Mouse (Mus musculus) liver, embryonic 13.5 days (tissue): ENCODE data around the gene Slc6a3. TPM values are rescaled to one million over a fixed set of nuclear protein-coding genes. Genes with fewer than 3 reads are reported as not detected.

Experiments
- ATAC-seq: fragments of 200-750 bp; cut with Nextera tagmentation; 2 replicates; pipeline ENCODE4 v1.8.0; 2017; ENCODE audit warnings: low read depth, mild to moderate bottlenecking, moderate number of reproducible peaks, moderate library complexity
- DNase-seq: peaks from one replicate; pipeline ENCODE4 v3.0.0; 2022
- H3K27ac ChIP-seq: fragments of 300-500 bp; sonication (generic); 2 replicates; pipeline ENCODE4 v1.5.1; 2015; ENCODE audit warnings: moderate library complexity, mild to moderate bottlenecking, inconsistent platforms
- H3K27me3 ChIP-seq: fragments of 300-500 bp; sonication (generic); 2 replicates; pipeline ENCODE4 v1.6.1; 2015; ENCODE audit warnings: mild to moderate bottlenecking, inconsistent platforms
- H3K36me3 ChIP-seq: fragments of 300-500 bp; sonication (generic); 2 replicates; pipeline ENCODE4 v1.6.1; 2015; ENCODE audit warnings: mild to moderate bottlenecking, inconsistent platforms
- H3K4me1 ChIP-seq: fragments of 300-500 bp; sonication (generic); replicated peaks from 2 replicates; pipeline ENCODE4 v1.6.1; 2015; ENCODE audit warnings: inconsistent platforms
- H3K4me2 ChIP-seq: fragments of 300-500 bp; sonication (generic); 2 replicates; pipeline ENCODE4 v1.6.1; 2015; ENCODE audit warnings: inconsistent platforms, mild to moderate bottlenecking, moderate library complexity
- H3K4me3 ChIP-seq: fragments of 300-500 bp; sonication (generic); replicated peaks from 2 replicates; pipeline ENCODE4 v1.5.1; 2015; ENCODE audit warnings: mild to moderate bottlenecking, inconsistent platforms
- H3K9ac ChIP-seq: fragments of 300-500 bp; sonication (generic); 2 replicates; pipeline ENCODE4 v1.6.1; 2015; ENCODE audit warnings: mild to moderate bottlenecking, inconsistent platforms
- H3K9me3 ChIP-seq: fragments of 300-500 bp; sonication (generic); replicated peaks from 2 replicates; pipeline ENCODE4 v1.6.1; 2016; ENCODE audit warnings: inconsistent platforms
- WGBS: fragments of 180-500 bp; shearing (Covaris S2); methylation state at CpG from one replicate; pipeline ENCODE4 v1.1.7; 2015; ENCODE audit not compliant: insufficient replicate concordance; 5-methylcytosine and 5-hydroxymethylcytosine counted together
- polyA plus RNA-seq: library from polyadenylated mRNA; unstranded; fragments of >200 nt; fragmentation: Nextera tagmentation; extraction: Ambion mirVana; gene quantifications from 2 replicates; pipeline ENCODE4 v1.2.1, GENCODE M21; 2015

Gene Slc6a3
- polyA plus RNA-seq, 1 experiment from 2014 or later = 0.70 TPM

DNA sequence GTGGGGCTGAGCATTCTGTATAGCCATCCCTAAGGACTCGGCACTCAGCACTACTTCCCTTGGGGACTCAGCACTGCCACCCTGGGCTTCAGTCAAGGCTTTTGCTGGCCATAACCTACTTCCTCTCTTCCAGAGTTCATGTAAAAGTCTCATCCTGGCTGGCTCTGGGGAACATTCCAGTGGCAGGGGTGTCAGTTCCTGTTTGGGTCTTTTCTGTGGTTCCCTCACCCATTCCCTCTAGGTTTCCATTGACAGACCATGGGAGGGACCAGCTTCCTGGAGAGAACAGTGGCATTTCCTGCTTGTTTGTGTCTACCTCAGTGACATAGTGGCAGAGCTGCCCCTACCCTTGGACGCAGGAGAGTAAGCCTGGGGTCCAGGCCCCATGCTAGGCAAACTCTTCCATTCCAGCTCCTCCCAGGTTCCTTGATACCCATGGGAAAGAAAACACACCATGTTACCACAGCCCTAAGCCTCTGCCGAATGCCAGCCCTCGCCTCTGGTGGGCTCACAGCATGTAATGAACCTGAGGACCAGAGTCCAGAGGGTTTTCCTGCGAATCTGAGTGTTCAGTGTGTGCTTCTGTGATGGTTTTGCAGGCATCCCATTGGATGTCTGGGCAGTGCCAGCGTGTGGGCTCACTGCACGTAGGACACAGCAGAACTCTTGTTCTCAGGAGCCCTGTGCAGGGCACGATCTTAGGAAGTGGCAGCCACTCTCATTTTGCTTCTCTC, 27.6 kb upstream of the Slc6a3 start:
- 92% methylated on average over 8 of the region's 8 CpGs for WGBS
- no peak overlapping the region for H3K9ac ChIP-seq
- no peak overlapping the region for H3K4me3 ChIP-seq
- no peak for ATAC-seq
- no peak overlapping the region for H3K4me2 ChIP-seq
- no peaks in the 10 kb centered on the region for H3K9me3 ChIP-seq
- H3K27me3 ChIP-seq = no peaks in the 10 kb centered on the region
- 0 out of 2 replicates have a peak, but pooled peaks cover 2% of the 10 kb centered on the region for H3K4me1 ChIP-seq
- no peak for DNase-seq
- 0 out of 2 replicates have a peak overlapping the region, but pooled peaks have one; percentile 44 for H3K27ac ChIP-seq
- peaks cover 100% of the 10 kb centered on the region for H3K36me3 ChIP-seq

GRCm38 (mm10) chr13:73509869-73510268, 26.7 kb upstream of the Slc6a3 start:
- 89% methylated on average over 6 of the region's 6 CpGs for WGBS
- Histone ChIP-seq H3K4me3 (no peak overlapping the region), H3K36me3 (peaks cover 100% of the 10 kb centered on the region), H3K9ac (no peak overlapping the region), H3K27ac (no peak overlapping the region), H3K4me2 (no peak overlapping the region), H3K4me1 (0 out of 2 replicates have a peak, but pooled peaks cover 2% of the 10 kb centered on the region), H3K27me3 (no peaks in the 10 kb centered on the region), H3K9me3 (no peaks in the 10 kb centered on the region)
- ATAC-seq (no peak), DNase-seq (no peak)

- Histone ChIP-seq H3K4me3 (no peak overlapping the region), H3K27ac (no peak overlapping the region), H3K9me3 (no peaks in the 10 kb centered on the region), H3K4me2 (no peak overlapping the region), H3K36me3 (peaks cover 97% of the 10 kb centered on the region), H3K9ac (no peak overlapping the region), H3K27me3 (no peaks in the 10 kb centered on the region), H3K4me1 (no peaks in the 10 kb centered on the region)
- WGBS = 58% methylated on average over 13 of the region's 13 CpGs
- DNase-seq (peak; percentile 56), ATAC-seq (peak; percentile 32; the same call in 1 of the 2 replicates)
Measured at GRCm38 (mm10) chr13:73512776-73513673, 23.5 kb upstream of the Slc6a3 start.

- Histone ChIP-seq H3K9ac (no peak overlapping the region), H3K9me3 (no peaks in the 10 kb centered on the region), H3K27ac (no peak overlapping the region), H3K27me3 (no peaks in the 10 kb centered on the region), H3K36me3 (peaks cover 62% of the 10 kb centered on the region), H3K4me2 (no peak overlapping the region), H3K4me1 (no peaks in the 10 kb centered on the region), H3K4me3 (no peak overlapping the region)
- ATAC-seq (peak; percentile 28), DNase-seq (no peak)
- 70% methylated on average over 4 of the region's 4 CpGs for WGBS
Measured at GRCm38 (mm10) chr13:73516886-73517285, 19.7 kb upstream of the Slc6a3 start.

DNA sequence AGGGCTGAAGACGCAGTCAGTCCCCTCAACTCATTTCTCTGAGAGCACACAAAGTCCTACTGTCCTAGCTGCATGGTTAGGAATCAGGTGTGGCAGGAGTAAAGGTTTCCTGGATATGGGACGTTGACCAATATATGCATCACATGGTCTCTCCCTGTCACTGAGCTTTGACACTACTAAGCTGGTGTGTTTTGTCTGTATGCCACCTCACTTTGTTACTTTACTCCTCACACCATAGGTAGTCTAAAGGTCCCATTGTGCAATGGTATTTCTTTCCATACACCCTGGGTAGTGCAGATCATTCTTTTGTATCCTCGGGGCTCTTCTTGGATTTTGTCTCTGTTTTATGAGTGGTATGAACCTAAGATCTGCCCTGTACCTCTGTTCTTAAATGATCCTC, 2.8 kb upstream of the Slc6a3 start:
- H3K4me1 ChIP-seq = peaks cover 35% of the 10 kb centered on the region
- no peak for ATAC-seq
- no peak overlapping the region for H3K4me3 ChIP-seq
- no peaks in the 10 kb centered on the region for H3K36me3 ChIP-seq
- no peaks in the 10 kb centered on the region for H3K9me3 ChIP-seq
- peaks cover 55% of the 10 kb centered on the region for H3K27me3 ChIP-seq
- H3K4me2 ChIP-seq = no peak overlapping the region
- H3K27ac ChIP-seq = no peak overlapping the region
- 71% methylated on average over 3 of the region's 3 CpGs for WGBS
- no peak for DNase-seq
- no peak overlapping the region for H3K9ac ChIP-seq

GRCm38 (mm10) chr13:73535287-73535686, 1.3 kb upstream of the Slc6a3 start:
- Histone ChIP-seq H3K27ac (peak overlapping the region; percentile 29; the same call in 1 of the 2 replicates), H3K4me2 (peak overlapping the region; percentile 71), H3K9me3 (no peaks in the 10 kb centered on the region), H3K9ac (peak overlapping the region; percentile 26; the same call in 1 of the 2 replicates), H3K27me3 (peaks cover 59% of the 10 kb centered on the region), H3K4me3 (peak overlapping the region; percentile 53), H3K4me1 (peaks cover 35% of the 10 kb centered on the region), H3K36me3 (no peaks in the 10 kb centered on the region)
- ATAC-seq (peak; percentile 16), DNase-seq (peak; percentile 32)
- WGBS = 25% methylated on average over 3 of the region's 3 CpGs

DNA sequence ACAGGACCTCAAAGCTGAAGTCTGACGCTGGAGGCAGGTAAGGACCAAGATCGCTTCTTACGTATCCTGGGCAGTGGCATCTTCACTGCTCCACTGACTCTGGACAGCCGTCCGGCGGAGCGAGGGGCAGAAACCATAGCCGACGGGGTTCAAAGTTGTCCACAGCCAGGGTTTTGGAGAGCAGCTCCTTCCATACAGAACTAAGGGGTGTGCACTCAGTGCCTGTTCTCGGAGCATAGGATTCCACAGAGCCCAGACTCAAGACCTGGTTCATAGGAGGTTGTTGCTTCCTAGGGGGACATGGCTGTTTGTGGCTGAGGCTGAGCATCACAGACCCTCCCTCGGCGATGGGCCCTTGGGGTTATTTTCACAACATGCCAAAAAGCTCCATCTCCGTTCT, 277 bp downstream of the Slc6a3 start:
- WGBS = 20% methylated on average over 13 of the region's 13 CpGs
- peak; percentile 56 for ATAC-seq
- H3K9ac ChIP-seq = peak overlapping the region; percentile 59

GRCm38 (mm10) chr13:73564201-73564600, 27.7 kb downstream of the Slc6a3 start:
- H3K27ac ChIP-seq = no peak overlapping the region
- no peak overlapping the region for H3K9ac ChIP-seq
- ATAC-seq (no peak), DNase-seq (no peak)
- H3K4me1 ChIP-seq = no peaks in the 10 kb centered on the region
- no peaks in the 10 kb centered on the region for H3K36me3 ChIP-seq
- H3K27me3 ChIP-seq = no peaks in the 10 kb centered on the region
- H3K9me3 ChIP-seq = no peaks in the 10 kb centered on the region
- H3K4me3 ChIP-seq = no peak overlapping the region
- WGBS = 68% methylated on average over 5 of the region's 5 CpGs
- H3K4me2 ChIP-seq = no peak overlapping the region

More for the DNA sequence above, 277 bp downstream of the Slc6a3 start:
- peak overlapping the region; percentile 71 for H3K4me2 ChIP-seq
- no peaks in the 10 kb centered on the region for H3K9me3 ChIP-seq
- DNase-seq = no peak
- peak overlapping the region; percentile 30; the same call in 1 of the 2 replicates for H3K27ac ChIP-seq
- H3K27me3 ChIP-seq = peaks cover 61% of the 10 kb centered on the region
- peak overlapping the region; percentile 53 for H3K4me3 ChIP-seq
- H3K36me3 ChIP-seq = no peaks in the 10 kb centered on the region
- H3K4me1 ChIP-seq = peaks cover 35% of the 10 kb centered on the region

GRCm38 (mm10) chr13:73575051-73575450, 38.5 kb downstream of the Slc6a3 start:
- Histone ChIP-seq H3K4me3 (no peak overlapping the region), H3K9ac (no peak overlapping the region), H3K4me2 (no peak overlapping the region), H3K27me3 (no peaks in the 10 kb centered on the region; the same call in 1 of the 2 replicates), H3K27ac (no peak overlapping the region), H3K9me3 (no peaks in the 10 kb centered on the region), H3K4me1 (no peaks in the 10 kb centered on the region), H3K36me3 (no peaks in the 10 kb centered on the region)
- DNase-seq = no peak
- no peak for ATAC-seq

DNA sequence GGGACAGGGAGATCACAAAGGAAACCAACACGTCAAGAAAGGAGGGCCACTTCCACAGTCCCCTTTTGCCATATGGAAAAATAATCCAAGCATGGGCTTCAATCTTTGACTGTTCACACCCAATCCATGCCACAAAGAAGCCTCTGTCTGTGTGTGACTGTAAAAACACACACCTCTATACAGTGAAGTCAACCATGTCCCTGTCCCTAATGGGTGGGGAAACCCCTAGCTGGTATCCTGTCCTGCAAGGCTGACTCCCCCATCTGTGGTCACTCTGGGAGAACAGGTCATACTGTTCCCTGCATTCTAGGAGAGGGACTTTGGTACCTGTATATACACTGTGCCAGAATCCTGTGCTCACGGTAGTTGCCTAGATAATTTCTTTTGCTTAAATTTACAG, 40.7 kb downstream of the Slc6a3 start:
- WGBS = 55% methylated on average over 2 of the region's 2 CpGs
- no peak overlapping the region for H3K4me2 ChIP-seq
- no peak for DNase-seq
- ATAC-seq = no peak
- H3K4me3 ChIP-seq = no peak overlapping the region
- no peak overlapping the region for H3K9ac ChIP-seq
- H3K27ac ChIP-seq = no peak overlapping the region
- no peaks in the 10 kb centered on the region; the same call in 1 of the 2 replicates for H3K27me3 ChIP-seq
- H3K9me3 ChIP-seq = no peaks in the 10 kb centered on the region
- H3K36me3 ChIP-seq = no peaks in the 10 kb centered on the region
- H3K4me1 ChIP-seq = no peaks in the 10 kb centered on the region

DNA sequence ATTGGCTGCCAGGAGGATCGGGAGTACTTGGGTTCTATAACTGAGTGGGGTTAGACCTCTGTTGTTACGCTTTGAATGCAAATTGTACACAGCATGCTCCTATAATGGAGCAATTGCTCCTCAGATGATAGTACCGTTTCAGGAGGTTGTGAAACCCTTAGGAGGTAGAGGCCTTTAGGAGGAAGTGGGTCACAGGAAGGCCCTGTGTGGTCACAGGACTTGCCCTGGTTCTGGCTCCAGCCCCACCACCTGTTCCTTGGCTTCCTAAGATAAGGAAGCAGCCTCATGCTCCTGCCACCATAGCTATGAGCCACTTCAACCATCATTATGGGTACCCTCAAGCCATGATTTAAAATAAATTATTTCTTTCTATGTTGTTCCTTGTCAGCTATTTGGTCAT, 54.9 kb downstream of the Slc6a3 start:
- no peak for DNase-seq
- Histone ChIP-seq H3K4me1 (no peaks in the 10 kb centered on the region), H3K36me3 (no peaks in the 10 kb centered on the region), H3K27ac (no peak overlapping the region), H3K4me3 (no peak overlapping the region), H3K9ac (no peak overlapping the region), H3K4me2 (no peak overlapping the region), H3K27me3 (peaks cover 6% of the 10 kb centered on the region; the same call in 1 of the 2 replicates), H3K9me3 (no peaks in the 10 kb centered on the region)
- 56% methylated on average over 3 of the region's 3 CpGs for WGBS
- no peak for ATAC-seq
